Mouse (Mus musculus): ENCODE measurements at regions not wholly inside any gene's neighbourhood (a gene's known extent, or its start where the extent isn't known, plus 50 kb on each side); places are given as distances from the start of the nearest gene placed in this dataset.

DNA sequence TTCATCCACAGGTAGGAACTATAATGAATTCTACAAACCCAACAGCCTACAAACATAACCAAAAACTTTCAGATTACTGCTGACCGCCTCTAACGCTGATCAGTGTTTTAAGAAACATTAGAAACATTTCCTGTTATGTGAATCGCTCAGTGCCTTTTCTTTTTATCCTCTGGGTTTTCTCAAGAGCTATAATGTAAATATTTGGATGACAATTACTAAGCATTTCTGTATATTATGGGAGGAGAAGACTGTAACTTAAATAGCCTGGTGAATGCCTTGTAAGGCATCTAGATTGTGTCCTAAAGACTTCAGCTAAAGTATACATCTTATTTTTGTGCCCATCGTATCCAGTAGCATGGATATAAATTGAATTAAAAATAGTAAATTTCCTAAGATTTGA is 465.9 kb upstream of the Acvr2a start:
- TF ChIP-seq CTCF (IDR thresholded peaks at IDR 0.05; ENCODE audit: borderline replicate concordance, insufficient read depth, low read length) (no peak), POLR2A (IDR thresholded peaks at IDR 0.05; ENCODE audit: low read depth, low read length) (no peak)

Data from embryonic fibroblast, embryonic 13.5 days (primary cell).